Mouse (Mus musculus): ENCODE measurements around the gene Setd4. TPM values are rescaled to one million over a fixed set of nuclear protein-coding genes. Genes with fewer than 3 reads are reported as not detected.

Setd4 gene
- polyA plus RNA-seq, 1 experiment, result 22.2 TPM

DNA sequence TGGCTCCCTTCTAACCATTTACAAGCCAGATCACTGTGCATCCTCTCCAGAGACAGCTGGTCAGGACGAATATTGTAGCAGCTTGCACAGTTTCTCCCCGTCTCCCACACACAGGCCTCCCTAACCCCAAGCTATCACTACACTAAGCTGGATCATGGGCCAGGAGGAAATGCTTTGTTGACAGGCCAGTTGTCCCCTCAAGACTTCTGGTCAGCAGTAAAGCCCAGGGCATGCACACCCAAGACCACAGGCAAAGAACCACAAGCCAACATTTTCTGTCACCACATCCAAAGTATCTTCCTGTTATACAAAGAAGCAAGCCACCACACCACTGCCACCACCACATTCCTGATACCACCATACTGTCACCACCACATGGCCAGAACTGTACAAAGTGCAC, 55.8 kb downstream of the Setd4 start:
- no peak for DNase-seq (ENCODE audit: extremely low spot score in 1 of 2, low spot score in 1 of 2)

DNA sequence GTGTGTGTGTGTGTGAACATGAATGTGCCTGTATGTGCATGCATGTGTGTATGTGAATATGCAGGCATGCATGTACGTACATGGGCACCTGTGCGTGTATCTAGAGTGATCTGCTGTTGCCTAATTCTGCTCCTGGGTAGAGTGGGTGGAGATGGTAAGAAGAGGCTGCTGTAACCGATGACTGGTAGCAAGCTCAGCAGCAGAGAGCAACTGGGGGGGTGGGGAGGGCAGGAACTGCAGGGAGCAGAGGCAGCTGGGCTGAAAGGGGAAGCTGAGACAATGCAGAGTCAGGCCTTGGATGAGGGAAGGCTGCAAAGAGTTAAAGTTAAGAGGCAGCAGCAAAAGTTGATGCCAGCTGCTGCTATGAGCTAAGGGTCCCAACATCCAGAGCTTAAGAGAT, 56.7 kb downstream of the Setd4 start:
- no peak for DNase-seq (ENCODE audit: extremely low spot score in 1 of 2, low spot score in 1 of 2)

- DNase-seq (ENCODE audit: extremely low spot score in 1 of 2, low spot score in 1 of 2), result no peak
These were observed 57.4 kb downstream of the Setd4 start for GRCm38 (mm10) chr16:93546354-93546965.

DNA sequence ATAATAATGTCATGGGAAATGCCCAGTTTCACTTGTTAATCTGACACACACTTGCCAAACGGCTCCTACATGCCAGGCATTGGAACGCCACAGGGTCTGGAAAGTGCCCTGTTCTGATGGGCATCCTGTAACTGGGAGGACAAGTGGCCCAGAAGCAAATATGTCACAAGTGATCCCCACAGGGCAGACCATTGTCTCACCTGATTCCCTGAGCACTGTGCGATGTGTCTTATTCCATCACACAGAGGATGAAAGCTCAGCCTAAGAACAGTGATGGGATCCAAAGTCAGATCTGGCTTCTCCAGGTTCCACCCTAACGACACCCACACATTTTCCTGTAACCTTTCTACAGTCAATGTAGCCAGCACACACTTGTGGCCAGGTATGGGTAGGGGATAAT, 58.9 kb downstream of the Setd4 start:
- DNase-seq (ENCODE audit: extremely low spot score in 1 of 2, low spot score in 1 of 2), result no peak

DNA sequence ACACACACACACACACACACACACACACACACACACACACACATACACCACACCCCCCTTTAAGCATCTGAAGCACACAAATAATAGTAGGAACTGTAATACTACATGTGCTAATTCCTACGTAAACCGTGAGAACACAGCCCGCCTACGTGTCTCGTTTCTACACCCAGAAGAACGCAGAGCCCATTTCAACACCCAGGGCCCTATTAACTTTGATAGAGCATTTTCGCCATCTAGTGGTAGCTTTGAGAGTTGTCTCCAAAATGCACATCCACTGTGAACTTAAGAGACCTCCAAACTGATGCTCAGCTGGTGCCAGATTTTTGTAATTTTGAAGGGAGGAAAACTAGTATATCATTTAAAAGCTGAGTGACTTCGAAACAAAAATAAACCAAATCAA, 60.2 kb downstream of the Setd4 start:
- peak; percentile 52 to 92 for DNase-seq (ENCODE audit: extremely low spot score in 1 of 2, low spot score in 1 of 2)

- no peak for DNase-seq (ENCODE audit: extremely low spot score in 1 of 2, low spot score in 1 of 2)
These were observed 64.0 kb downstream of the Setd4 start for GRCm38 (mm10) chr16:93539891-93540290.

DNA sequence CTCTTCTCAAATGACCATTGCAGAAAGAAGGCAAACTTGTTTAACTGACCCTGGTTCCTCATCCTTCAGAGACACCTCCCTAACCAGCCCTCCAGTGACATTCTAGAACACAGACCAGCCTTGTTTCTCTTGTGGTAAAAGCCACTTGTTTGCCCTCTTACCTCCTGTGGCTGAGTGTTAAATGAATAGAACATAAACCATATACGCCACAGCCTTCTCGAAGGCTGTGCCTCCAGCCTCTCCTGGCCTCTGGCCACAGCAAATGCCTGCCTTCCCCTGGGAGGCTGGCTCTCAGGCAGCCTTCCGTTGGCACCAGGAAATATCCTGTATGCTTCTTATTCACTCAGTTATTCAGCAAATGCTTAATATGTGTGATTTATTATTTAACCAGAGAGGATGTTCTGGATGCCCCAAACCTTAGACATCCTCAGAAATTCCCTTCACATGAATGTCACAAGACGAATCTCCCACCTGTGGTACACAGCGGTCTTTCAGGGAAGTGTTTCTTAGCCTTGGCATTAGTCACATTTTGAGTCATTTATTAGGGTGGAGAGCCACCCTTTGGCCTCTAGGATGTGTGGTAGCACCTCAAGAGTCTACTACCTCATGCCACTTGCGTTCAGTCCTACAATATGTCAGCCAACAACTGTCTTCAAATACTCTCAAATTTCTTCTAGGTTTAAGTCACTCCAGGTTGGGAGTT, 68.6 kb downstream of the Setd4 start:
- DNase-seq (ENCODE audit: extremely low spot score in 1 of 2, low spot score in 1 of 2), result no peak

Other genes with a start within 250 kb of the Setd4 start
- 128 and 137 TPM in 2 replicates for gene Cbr1, start 1.8 kb upstream of the Setd4 start, polyA plus RNA-seq (2012; rRNA removed)
- gene Gm5678, start 24.0 kb upstream of the Setd4 start, polyA plus RNA-seq (2012; rRNA removed), result 0.28 and 0.71 TPM in 2 replicates
- 17.9 and 19.1 TPM in 2 replicates for gene Cbr3, start 79.2 kb upstream of the Setd4 start, polyA plus RNA-seq (2012; rRNA removed)
- 62.8 and 70.8 TPM in 2 replicates for gene Dop1b, start 107.8 kb upstream of the Setd4 start, polyA plus RNA-seq (2012; rRNA removed)
- gene Morc3, start 228.1 kb upstream of the Setd4 start, polyA plus RNA-seq (2012; rRNA removed), result 22.1 and 24.6 TPM in 2 replicates

All from frontal cortex, adult 2 months (tissue).